Mouse (Mus musculus): Measurements from ENCODE around the gene Dlgap5. TPM values are rescaled to one million over a fixed set of nuclear protein-coding genes. Genes with fewer than 3 reads are reported as not detected.
A peak's percentile ranks its signal among the peaks of the same experiment; 100 is the strongest.

Gene Dlgap5
- polyA plus RNA-seq, 1 experiment from 2014 or later, result 35.4 TPM

DNA sequence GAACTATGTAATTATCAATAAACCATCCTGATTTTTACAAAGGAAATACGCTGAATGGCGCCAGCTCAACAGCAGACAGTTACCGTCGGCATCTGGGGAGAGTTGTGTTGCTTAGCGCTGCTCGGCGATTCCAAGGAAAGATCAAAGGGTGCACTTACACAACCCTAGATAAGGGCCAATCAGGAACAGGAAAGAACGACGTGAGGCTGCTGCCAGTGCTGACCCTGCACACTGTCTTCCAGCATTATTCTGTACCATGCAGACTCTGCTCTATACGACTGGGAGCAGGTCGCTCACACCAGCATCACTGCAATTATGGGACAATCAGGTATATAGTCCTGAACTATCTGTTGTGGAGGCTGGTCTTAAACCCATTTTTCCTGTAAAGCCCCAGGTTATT lies 32.1 kb downstream of the Dlgap5 start:
- Histone ChIP-seq H3K4me2 (replicated peaks) (no peak overlapping the region), H3K9me3 (no peaks in the 10 kb centered on the region), H3K36me3 (peaks cover 14% of the 10 kb centered on the region), H3K9ac (no peak overlapping the region), H3K27ac (no peak overlapping the region), H3K27me3 (replicated peaks) (no peaks in the 10 kb centered on the region), H3K4me1 (replicated peaks) (no peaks in the 10 kb centered on the region), H3K4me3 (replicated peaks) (no peak overlapping the region)
- peak; percentile 95 for ATAC-seq
- 61% methylated on average over 11 of the region's 11 CpGs for WGBS

DNA sequence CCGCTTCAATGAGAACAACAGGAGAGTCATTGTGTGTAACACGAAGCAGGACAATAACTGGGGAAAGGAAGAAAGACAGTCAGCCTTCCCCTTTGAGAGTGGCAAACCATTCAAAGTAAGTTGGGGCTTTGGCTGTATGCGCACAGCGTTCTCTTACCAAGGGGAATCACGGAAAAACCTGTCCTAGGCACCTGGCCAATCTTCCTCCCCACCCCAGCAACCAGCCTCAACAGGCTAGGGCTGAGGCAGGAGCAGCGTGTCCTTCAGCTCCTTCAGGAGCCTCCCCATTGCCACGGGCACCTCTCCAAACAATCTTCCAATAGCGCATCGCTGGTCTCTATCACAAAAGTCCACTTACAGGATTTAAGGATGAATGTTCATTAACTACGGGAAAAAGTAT lies 33.6 kb downstream of the Dlgap5 start:
- ATAC-seq, result no peak
- WGBS, result 88% methylated on average over 10 of the region's 10 CpGs
- H3K4me2 ChIP-seq (replicated peaks), result no peak overlapping the region
- no peak overlapping the region for H3K4me3 ChIP-seq (replicated peaks)
- no peak overlapping the region for H3K27ac ChIP-seq
- no peaks in the 10 kb centered on the region for H3K9me3 ChIP-seq
- H3K4me1 ChIP-seq (replicated peaks), result no peaks in the 10 kb centered on the region
- peaks cover 3% of the 10 kb centered on the region; the same call in 1 of the 2 replicates for H3K36me3 ChIP-seq
- H3K9ac ChIP-seq, result no peak overlapping the region
- H3K27me3 ChIP-seq (replicated peaks), result no peaks in the 10 kb centered on the region

DNA sequence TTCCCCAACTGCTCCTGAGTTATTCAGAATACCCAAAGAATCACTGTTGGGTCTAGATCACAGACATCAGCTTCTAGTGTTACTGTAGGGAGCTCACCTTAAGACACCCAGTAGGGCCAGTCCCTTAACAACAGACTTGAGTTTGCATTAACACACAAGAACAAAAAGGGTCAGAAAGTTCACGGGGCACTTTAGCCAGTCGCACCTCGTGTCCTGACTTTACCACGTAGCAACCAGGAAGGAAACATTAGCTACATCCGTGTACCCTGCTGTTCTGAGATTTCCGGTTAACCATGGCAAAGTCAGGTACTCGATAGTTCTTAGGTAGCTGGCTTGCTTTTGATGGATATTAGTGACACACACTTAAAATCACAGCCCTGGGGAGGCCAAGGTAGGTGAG lies 34.3 kb downstream of the Dlgap5 start:
- 84% methylated on average over 7 of the region's 7 CpGs for WGBS
- H3K27me3 ChIP-seq (replicated peaks), result no peaks in the 10 kb centered on the region
- H3K4me3 ChIP-seq (replicated peaks), result no peak overlapping the region
- H3K36me3 ChIP-seq, result no peaks in the 10 kb centered on the region
- H3K9ac ChIP-seq, result no peak overlapping the region
- no peak overlapping the region for H3K4me2 ChIP-seq (replicated peaks)
- H3K9me3 ChIP-seq, result no peaks in the 10 kb centered on the region
- no peak for ATAC-seq
- H3K4me1 ChIP-seq (replicated peaks), result no peaks in the 10 kb centered on the region
- no peak overlapping the region for H3K27ac ChIP-seq

DNA sequence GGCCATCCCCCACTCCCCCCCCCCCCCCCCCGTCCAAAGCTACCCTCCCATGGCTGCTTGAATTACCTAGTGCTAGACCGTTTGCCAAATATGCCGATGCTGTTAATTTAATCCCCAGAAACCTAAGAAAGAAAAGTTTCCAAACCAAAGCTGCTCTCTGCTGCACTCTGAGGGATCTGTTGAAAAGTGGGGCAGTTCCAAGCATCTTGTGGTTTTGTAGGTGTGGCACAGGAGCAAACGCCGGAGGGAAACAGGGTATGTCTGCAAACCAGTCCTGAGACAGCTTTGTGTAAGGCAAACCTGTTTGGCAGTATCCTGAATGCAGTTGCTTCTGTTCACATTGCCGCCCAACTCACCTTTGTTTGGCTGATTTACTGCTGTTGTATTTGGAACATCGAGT lies 39.9 kb downstream of the Dlgap5 start:
- ATAC-seq, result no peak
- 82% methylated on average over 6 of the region's 7 CpGs for WGBS
- Histone ChIP-seq H3K27me3 (replicated peaks) (peaks cover 6% of the 10 kb centered on the region), H3K27ac (no peak overlapping the region), H3K36me3 (no peaks in the 10 kb centered on the region), H3K9ac (no peak overlapping the region), H3K9me3 (no peaks in the 10 kb centered on the region), H3K4me3 (replicated peaks) (no peak overlapping the region), H3K4me1 (replicated peaks) (peaks cover 10% of the 10 kb centered on the region), H3K4me2 (replicated peaks) (no peak overlapping the region)

DNA sequence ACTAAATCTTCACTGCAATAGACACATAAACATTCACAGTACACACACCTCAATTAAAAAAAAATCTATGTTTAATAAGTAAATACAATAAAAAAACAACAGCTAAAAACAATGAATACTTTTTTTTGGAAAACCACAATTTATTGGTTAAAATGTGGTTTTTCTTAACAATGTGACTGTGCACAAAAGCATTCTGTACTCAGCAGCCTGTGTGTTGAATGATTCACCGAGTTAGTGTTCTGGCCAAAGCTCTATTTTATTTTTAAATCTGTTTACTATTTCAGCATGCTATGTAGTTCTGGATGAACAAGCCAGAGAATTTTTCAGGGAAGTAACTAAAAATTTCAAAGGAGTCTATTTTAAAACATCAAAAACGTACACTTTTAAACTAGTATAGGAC lies 41.7 kb downstream of the Dlgap5 start:
- Histone ChIP-seq H3K4me2 (replicated peaks) (no peak overlapping the region), H3K27ac (no peak overlapping the region), H3K27me3 (replicated peaks) (peaks cover 8% of the 10 kb centered on the region), H3K9ac (no peak overlapping the region), H3K36me3 (no peaks in the 10 kb centered on the region), H3K9me3 (no peaks in the 10 kb centered on the region), H3K4me3 (replicated peaks) (no peak overlapping the region), H3K4me1 (replicated peaks) (peaks cover 13% of the 10 kb centered on the region)
- ATAC-seq, result no peak
- 65% methylated on average over 2 of the region's 2 CpGs for WGBS

DNA sequence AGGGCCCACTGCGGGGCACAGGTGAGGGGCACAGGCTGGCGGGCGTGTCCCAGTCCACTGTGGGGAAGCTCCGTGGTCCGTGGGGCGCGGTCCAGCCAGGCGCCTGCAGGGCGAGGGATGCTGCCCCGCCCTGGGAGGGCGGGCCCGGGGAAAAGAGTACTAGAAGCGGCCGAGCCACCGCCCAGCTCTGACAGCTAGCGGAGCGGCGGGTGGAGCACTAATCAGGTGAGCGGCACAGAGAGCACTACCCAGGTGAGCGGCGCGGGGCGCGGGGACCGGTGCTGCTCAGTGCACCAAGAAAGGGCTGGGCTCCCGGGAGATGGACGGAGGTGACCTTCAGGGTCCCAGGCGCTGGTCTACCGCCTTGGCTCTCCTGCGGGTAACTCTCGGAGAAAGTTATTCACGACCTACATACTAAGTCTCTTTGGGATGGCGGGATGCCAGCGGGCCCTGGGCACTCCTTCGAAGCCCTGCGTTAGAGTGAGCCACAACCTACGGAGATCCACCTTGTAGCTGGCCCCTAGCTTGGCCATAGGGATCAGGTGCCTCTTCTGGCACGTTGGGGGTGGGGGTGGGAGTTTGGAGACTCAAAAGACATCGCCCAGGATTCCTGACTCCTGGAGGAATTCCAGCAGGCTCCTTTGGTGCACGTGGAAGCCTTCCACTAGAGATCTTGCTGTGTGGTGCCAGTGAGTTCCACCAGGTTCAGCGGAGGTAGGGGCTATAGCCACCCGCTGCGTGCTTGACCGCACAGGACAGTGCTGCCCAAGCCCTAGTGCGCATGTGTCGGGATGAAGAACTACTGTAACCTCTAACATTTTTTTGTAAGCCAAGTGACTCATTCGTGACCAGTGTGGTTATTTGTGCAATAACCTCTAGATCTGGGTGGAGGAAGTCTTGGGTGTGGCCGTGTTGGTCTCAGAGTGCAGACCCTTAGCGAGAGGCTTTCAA lies 44.2 kb downstream of the Dlgap5 start:
- H3K9me3 ChIP-seq, result no peaks in the 10 kb centered on the region
- peak; percentile 75 for ATAC-seq
- WGBS, result 12% methylated on average over 49 of the region's 49 CpGs
- H3K9ac ChIP-seq, result no peak overlapping the region
- peak overlapping the region; percentile 67 for H3K4me2 ChIP-seq (replicated peaks)
- H3K27ac ChIP-seq, result no peak overlapping the region
- peaks cover 8% of the 10 kb centered on the region for H3K27me3 ChIP-seq (replicated peaks)
- H3K4me1 ChIP-seq (replicated peaks), result peaks cover 15% of the 10 kb centered on the region
- no peaks in the 10 kb centered on the region for H3K36me3 ChIP-seq
- H3K4me3 ChIP-seq (replicated peaks), result peak overlapping the region; percentile 30

DNA sequence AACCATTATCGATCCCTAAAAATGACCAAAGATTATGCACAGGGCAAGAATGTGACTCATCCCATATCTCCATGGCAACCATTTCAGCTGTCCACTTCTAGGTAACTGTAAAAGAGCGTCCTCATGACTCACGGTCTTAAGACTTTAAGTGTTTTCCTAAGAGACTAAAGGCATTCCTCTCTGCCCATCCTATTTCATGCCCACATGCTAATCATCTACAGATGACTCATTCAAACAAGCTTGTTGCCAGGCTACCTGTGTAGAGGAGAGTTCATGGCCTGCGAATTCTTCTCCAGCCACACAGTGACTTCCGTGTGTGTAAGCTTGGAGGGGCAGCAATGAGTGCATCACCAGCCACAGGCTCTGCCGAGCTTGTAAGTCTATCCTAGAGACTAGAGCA lies 46.5 kb downstream of the Dlgap5 start:
- Histone ChIP-seq H3K9me3 (no peaks in the 10 kb centered on the region), H3K27ac (no peak overlapping the region), H3K27me3 (replicated peaks) (peaks cover 8% of the 10 kb centered on the region), H3K9ac (no peak overlapping the region), H3K4me1 (replicated peaks) (peaks cover 23% of the 10 kb centered on the region), H3K36me3 (no peaks in the 10 kb centered on the region), H3K4me3 (replicated peaks) (no peak overlapping the region), H3K4me2 (replicated peaks) (no peak overlapping the region)
- WGBS, result 50% methylated on average over 6 of the region's 6 CpGs
- peak; percentile 77 for ATAC-seq

DNA sequence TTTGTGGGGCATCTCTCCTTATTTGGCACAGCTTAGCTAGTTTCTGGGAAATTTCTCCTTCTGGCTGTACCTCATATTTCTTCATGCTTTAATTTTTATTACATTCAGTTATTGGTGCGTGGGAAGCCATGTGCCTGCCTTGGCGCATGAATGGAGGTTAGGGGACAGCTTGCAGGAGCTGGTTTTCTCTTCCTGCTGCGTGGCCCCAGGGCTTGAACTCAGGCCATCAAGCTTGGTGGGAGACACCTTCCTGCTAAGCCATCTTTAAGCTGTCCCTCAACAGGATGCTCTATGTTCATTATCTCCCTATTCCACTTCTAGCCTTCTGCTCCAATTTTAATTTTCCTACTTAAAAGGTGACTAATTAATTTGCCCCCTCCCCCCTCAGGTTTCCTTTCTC lies 47.4 kb downstream of the Dlgap5 start:
- H3K27ac ChIP-seq, result no peak overlapping the region
- H3K36me3 ChIP-seq, result no peaks in the 10 kb centered on the region
- peaks cover 28% of the 10 kb centered on the region for H3K4me1 ChIP-seq (replicated peaks)
- no peak overlapping the region for H3K9ac ChIP-seq
- H3K9me3 ChIP-seq, result no peaks in the 10 kb centered on the region
- H3K4me3 ChIP-seq (replicated peaks), result no peak overlapping the region
- no peak for ATAC-seq
- H3K4me2 ChIP-seq (replicated peaks), result no peak overlapping the region
- 75% methylated on average over 3 of the region's 3 CpGs for WGBS
- peaks cover 8% of the 10 kb centered on the region for H3K27me3 ChIP-seq (replicated peaks)

DNA sequence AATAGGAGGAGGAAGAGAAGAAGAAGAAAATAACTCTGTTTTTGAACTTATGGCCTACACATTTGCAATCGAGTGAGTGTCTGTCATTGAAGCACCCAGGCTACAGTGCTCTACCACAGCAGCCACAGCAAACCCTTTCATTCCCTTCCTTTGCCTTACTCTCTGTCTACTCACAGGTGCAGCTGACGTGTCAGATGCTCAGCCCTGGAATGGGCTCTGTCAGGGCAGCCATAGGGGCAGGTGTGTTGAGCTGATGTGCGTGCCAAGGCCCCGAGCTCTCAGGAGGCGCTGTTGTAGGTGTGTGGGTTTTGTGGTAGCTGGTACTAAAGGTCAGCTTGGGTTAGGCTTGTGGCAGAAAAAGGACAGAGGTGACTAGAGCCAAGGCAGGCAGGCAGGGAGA lies 48.5 kb downstream of the Dlgap5 start:
- ATAC-seq, result no peak
- H3K27ac ChIP-seq, result no peak overlapping the region
- peaks cover 28% of the 10 kb centered on the region for H3K4me1 ChIP-seq (replicated peaks)
- 89% methylated on average over 5 of the region's 5 CpGs for WGBS
- H3K27me3 ChIP-seq (replicated peaks), result peaks cover 8% of the 10 kb centered on the region
- H3K4me2 ChIP-seq (replicated peaks), result no peak overlapping the region
- H3K4me3 ChIP-seq (replicated peaks), result no peak overlapping the region
- H3K9me3 ChIP-seq, result no peaks in the 10 kb centered on the region
- no peaks in the 10 kb centered on the region for H3K36me3 ChIP-seq
- H3K9ac ChIP-seq, result no peak overlapping the region

DNA sequence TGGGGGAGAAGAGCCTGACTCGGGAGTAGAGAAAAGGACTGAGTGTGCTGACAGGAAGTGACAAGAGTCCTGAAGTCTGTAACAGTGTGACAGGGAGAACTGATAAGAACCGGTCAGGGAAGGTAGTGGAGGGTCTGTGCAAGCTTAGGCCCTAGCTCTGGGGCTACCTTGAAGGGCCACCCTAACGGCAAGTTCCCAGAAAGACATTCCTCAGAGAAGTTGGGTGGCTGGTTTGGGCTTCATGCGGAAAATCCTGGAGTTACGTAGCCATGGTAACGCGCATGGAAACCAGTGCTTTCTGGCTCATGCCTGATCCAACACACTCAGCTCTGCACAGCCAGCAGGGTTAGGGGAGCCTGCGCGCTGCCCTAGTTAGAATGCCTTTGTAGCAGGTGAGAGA lies 50.7 kb downstream of the Dlgap5 start, which contains the start of gene Lgals3:
TSS of gene Lgals3 (plus strand) at position 291 of the 400 bp plus-strand sequence.
- H3K4me1 ChIP-seq (replicated peaks), result peaks cover 18% of the 10 kb centered on the region
- H3K27ac ChIP-seq, result peak within 1 kb of the TSS; percentile 67
- 0 out of 2 replicates have a peak, but pooled peaks have one; percentile 18 for ATAC-seq
- H3K4me2 ChIP-seq (replicated peaks), result peak within 1 kb of the TSS; percentile 22; the same call in 1 of the 2 replicates
- H3K36me3 ChIP-seq, result no peaks in the 10 kb centered on the region
- H3K27me3 ChIP-seq (replicated peaks), result no peaks in the 10 kb centered on the region
- WGBS, result 35% methylated on average over 9 of the region's 9 CpGs
- no peak within 1 kb of the TSS for H3K4me3 ChIP-seq (replicated peaks)
- H3K9me3 ChIP-seq, result no peaks in the 10 kb centered on the region
- no peak within 1 kb of the TSS for H3K9ac ChIP-seq

DNA sequence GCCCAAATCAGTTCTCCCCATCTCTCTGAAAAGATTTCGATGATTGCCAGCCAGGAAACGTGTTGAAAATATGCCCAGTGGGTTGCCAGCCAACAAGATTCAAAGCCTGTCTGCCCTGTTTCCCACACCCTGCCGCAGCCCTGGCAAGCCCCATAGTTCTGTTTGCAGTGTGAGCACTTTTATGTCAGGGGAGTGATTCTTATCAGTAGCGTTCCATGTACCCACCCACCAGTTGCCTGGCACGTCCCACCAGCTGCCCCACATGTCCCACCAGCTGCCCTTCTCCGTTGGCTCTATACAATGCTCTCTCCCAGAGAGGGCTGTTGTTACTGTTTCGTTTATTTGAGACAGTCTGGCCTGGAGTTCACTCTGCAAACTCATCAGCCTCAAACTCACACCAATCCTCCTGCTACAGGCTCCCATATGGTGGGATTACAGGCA lies 51.3 kb downstream of the Dlgap5 start:
- peaks cover 15% of the 10 kb centered on the region for H3K4me1 ChIP-seq (replicated peaks)
- no peak overlapping the region for H3K9ac ChIP-seq
- H3K36me3 ChIP-seq, result no peaks in the 10 kb centered on the region
- H3K9me3 ChIP-seq, result no peaks in the 10 kb centered on the region
- WGBS, result 32% methylated on average over 7 of the region's 7 CpGs
- ATAC-seq, result peak; percentile 39
- H3K4me2 ChIP-seq (replicated peaks), result no peak overlapping the region
- no peaks in the 10 kb centered on the region for H3K27me3 ChIP-seq (replicated peaks)
- H3K27ac ChIP-seq, result peak overlapping the region; percentile 67; the same call in 1 of the 2 replicates
- H3K4me3 ChIP-seq (replicated peaks), result no peak overlapping the region

DNA sequence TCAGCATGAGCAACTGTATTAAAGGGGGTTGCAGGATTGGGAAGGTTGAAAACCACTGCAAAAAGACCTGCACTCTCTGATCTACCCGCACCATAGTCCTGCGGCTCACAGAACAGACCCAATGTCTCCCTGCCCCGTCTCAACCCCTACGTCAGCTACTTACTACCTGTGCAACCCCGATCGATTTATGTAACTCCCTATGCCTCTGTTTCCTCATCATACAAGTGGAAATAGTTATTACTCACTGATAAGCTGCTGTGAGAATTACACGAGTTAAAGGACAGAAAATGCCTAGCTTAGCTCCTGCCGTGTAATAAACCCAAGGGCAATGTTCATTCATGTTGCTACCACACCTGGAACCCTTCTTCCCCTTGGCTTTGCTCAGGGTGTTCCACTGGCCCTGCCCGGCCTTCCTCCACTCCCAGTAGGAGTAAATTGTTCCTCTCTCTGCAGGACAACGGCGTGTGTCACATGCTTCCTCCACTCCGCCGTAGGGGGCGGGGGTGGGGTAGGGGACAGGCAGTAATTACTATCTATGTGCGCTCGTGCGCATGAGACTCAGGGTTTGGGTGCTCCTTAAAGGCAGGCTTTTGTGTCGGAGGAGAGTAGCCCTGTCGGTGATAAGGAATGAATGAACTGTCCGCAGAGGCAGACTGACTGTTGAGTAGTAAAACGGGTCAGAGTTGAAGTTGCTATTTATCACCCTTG lies 53.3 kb downstream of the Dlgap5 start:
- Histone ChIP-seq H3K27ac (peak overlapping the region; percentile 82), H3K9ac (no peak overlapping the region; the same call in 1 of the 2 replicates)

More for the DNA sequence above, 53.3 kb downstream of the Dlgap5 start:
- peaks cover 13% of the 10 kb centered on the region for H3K4me1 ChIP-seq (replicated peaks)
- peak overlapping the region; percentile 37 for H3K4me2 ChIP-seq (replicated peaks)
- no peaks in the 10 kb centered on the region for H3K36me3 ChIP-seq
- no peaks in the 10 kb centered on the region for H3K9me3 ChIP-seq
- no peaks in the 10 kb centered on the region for H3K27me3 ChIP-seq (replicated peaks)
- peak; percentile 91 for ATAC-seq
- 31% methylated on average over 21 of the region's 21 CpGs for WGBS
- no peak overlapping the region for H3K4me3 ChIP-seq (replicated peaks)
